Mouse (Mus musculus): Measurements from ENCODE around the gene Gpr85.

The Gpr85 gene

GRCm38 (mm10) chr6:13816661-13817060 is 23.1 kb downstream of the Gpr85 start:
- DNase-seq (ENCODE audit: low read depth, low spot score) = no peak

GRCm38 (mm10) chr6:13812157-13812556 is 27.6 kb downstream of the Gpr85 start:
- DNase-seq (ENCODE audit: low read depth, low spot score) = no peak

GRCm38 (mm10) chr6:13800071-13800470 is 39.7 kb downstream of the Gpr85 start:
- no peak for DNase-seq (ENCODE audit: low read depth, low spot score)

GRCm38 (mm10) chr6:13797389-13797788 is 42.4 kb downstream of the Gpr85 start:
- no peak for DNase-seq (ENCODE audit: low read depth, low spot score)
